Mouse (Mus musculus): ENCODE data around the gene Mbd5. TPM values are rescaled to one million over a fixed set of nuclear protein-coding genes. Genes with fewer than 3 reads are reported as not detected.

Gene Mbd5
- total RNA-seq, 2 experiments from 2014 or later, result 117 to 143 TPM

Other genes starting within 250 kb of the Mbd5 start
- 10 to 100 TPM; 38.1 to 49.7 TPM for gene Acvr2a, start 135.4 kb upstream of the Mbd5 start, total RNA-seq (2021)
- 10 to 100 TPM; 52.1 to 76.4 TPM for gene Orc4, start 769 bp downstream of the Mbd5 start, total RNA-seq (2021)